Comparison of ENCODE assay signal across 23 mouse cellular contexts in genomic region chr2:163146001-163146400, GRCm38 (mm10). TPM values are rescaled to one million over a fixed set of nuclear protein-coding genes. Genes with fewer than 3 reads are reported as not detected.
"Had no signal": no experiment of that assay in that cellular context is flagged by ENCODE, and none has a peak within 500 bp of the region (broad histone marks: within the 10 kb centered on the region; RNA-seq: fewer than 3 reads in every experiment).

No protein-coding gene starts in this region.

- DNase-seq: gastrocnemius, postnatal 14 days; gastrocnemius, postnatal 36 days; heart, adult 18-20 months; heart, postnatal 10 days; heart, postnatal 36 days; kidney, adult 18-20 months; kidney, adult 8-10 months; kidney, postnatal 10 days; kidney, postnatal 25 days; layer of hippocampus, postnatal 36 days; left cerebral cortex, postnatal 4 days had no signal

RNA-seq across cellular contexts. Expression of gene Tox2, which starts 56.9 kb away (rescaled TPM):
- total RNA-seq: hematopoietic stem cell, adult 5-6 weeks had no signal

RNA-seq across cellular contexts. Expression of gene Gtsf1l, which starts 58.3 kb away (rescaled TPM):
- total RNA-seq: gastrocnemius, adult 18-20 months; gastrocnemius, adult 8-10 months; gastrocnemius, postnatal 14 days; gastrocnemius, postnatal 36 days; heart, adult 18-20 months; heart, adult 8-10 months; heart, postnatal 10 days; heart, postnatal 36 days; hematopoietic stem cell, adult 5-6 weeks; hindbrain, postnatal 0 days; layer of hippocampus, adult 2 months; layer of hippocampus, postnatal 10 days; layer of hippocampus, postnatal 36 days; left cerebral cortex, adult 18-20 months; left cerebral cortex, adult 8-10 months; left cerebral cortex, postnatal 10 days; left cerebral cortex, postnatal 25 days; left cerebral cortex, postnatal 4 days; liver, adult 2 months had no signal
